Mouse (Mus musculus) liver, embryonic 14.5 days (tissue): Measurements from ENCODE around the gene Fastkd3. TPM values are rescaled to one million over a fixed set of nuclear protein-coding genes. Genes with fewer than 3 reads are reported as not detected.

Source experiments
- ATAC-seq: fragments of 200-750 bp; cut with Nextera tagmentation; 2 replicates; pipeline ENCODE4 v1.8.0; 2017; ENCODE audit warnings: moderate number of reproducible peaks, mild to moderate bottlenecking, moderate library complexity; ENCODE audit not compliant: insufficient read depth
- DNase-seq, 3 experiments: peaks; one replicate each; pipeline ENCODE4 v3.0.0-alpha.2; 2012 to 2013; ENCODE audit warnings: low read depth in 3 of 3, low spot score in 3 of 3
- H3K27ac ChIP-seq: fragments of 300-500 bp; sonication (generic); 2 replicates; pipeline ENCODE4 v1.5.1; 2014; ENCODE audit warnings: moderate library complexity, mild to moderate bottlenecking, control low read depth, inconsistent platforms
- H3K27me3 ChIP-seq: fragments of 300-500 bp; sonication (generic); 2 replicates; pipeline ENCODE4 v1.6.1; 2014; ENCODE audit warnings: mild to moderate bottlenecking, low read length, moderate library complexity; ENCODE audit not compliant: control insufficient read depth, insufficient read depth
- H3K36me3 ChIP-seq: fragments of 300-500 bp; sonication (generic); replicated peaks from 2 replicates; pipeline ENCODE4 v1.6.1; 2014; ENCODE audit warnings: low read depth; ENCODE audit not compliant: control insufficient read depth, insufficient read depth
- H3K4me1 ChIP-seq, 2 experiments: fragments of 200-500 bp in 1 of 2; fragments of 300-500 bp in 1 of 2; sonication (generic) in 1 of 2; replicated peaks; 2 replicates each; pipeline ENCODE4 v1.6.1; 2012 to 2014; ENCODE audit warnings: antibody characterized with exemption in 1 of 2, inconsistent platforms in 1 of 2, low read length in 1 of 2; ENCODE audit not compliant: control insufficient read depth in 2 of 2, insufficient read depth in 2 of 2
- H3K4me2 ChIP-seq: fragments of 300-500 bp; sonication (generic); 2 replicates; pipeline ENCODE4 v1.6.1; 2014; ENCODE audit warnings: low read depth, mild to moderate bottlenecking, control low read depth, moderate library complexity
- H3K4me3 ChIP-seq, 2 experiments: fragments of 200-500 bp in 1 of 2; fragments of 300-500 bp in 1 of 2; sonication (generic) in 1 of 2; 2 replicates each; pipeline ENCODE4 v1.5.1; 2012 to 2014; ENCODE audit warnings: low read depth in 2 of 2, low read length in 2 of 2, mild to moderate bottlenecking in 2 of 2, control low read depth in 1 of 2, inconsistent platforms in 1 of 2, moderate library complexity in 1 of 2; ENCODE audit not compliant: insufficient read depth in 1 of 2
- H3K9ac ChIP-seq: fragments of 300-500 bp; sonication (generic); replicated peaks from 2 replicates; pipeline ENCODE4 v1.6.1; 2014; ENCODE audit warnings: mild to moderate bottlenecking, control low read depth, moderate library complexity
- H3K9me3 ChIP-seq: fragments of 300-500 bp; sonication (generic); 2 replicates; pipeline ENCODE4 v1.6.1; 2016; ENCODE audit warnings: low read length, mixed read lengths; ENCODE audit not compliant: control insufficient read depth
- CTCF ChIP-seq: IDR thresholded peaks from 2 replicates; pipeline ENCODE4 v1.5.1; 2016; ENCODE audit warnings: antibody characterized with exemption, low read depth, control low read depth
- EP300 ChIP-seq: IDR thresholded peaks from 2 replicates; pipeline ENCODE4 v1.6.1; 2016; ENCODE audit warnings: antibody characterized with exemption, low read depth
- WGBS: fragments of 180-500 bp; shearing (Covaris S2); extraction: QIAGEN DNeasy Blood & Tissue Kit; methylation state at CpG from one replicate; pipeline ENCODE4 v1.1.7; 2014; ENCODE audit not compliant: insufficient replicate concordance; 5-methylcytosine and 5-hydroxymethylcytosine counted together
- polyA plus RNA-seq, 2 experiments: library from polyadenylated mRNA; depleted of rRNA in 1 of 2; stranded (reverse) in 1 of 2; unstranded in 1 of 2; fragments of >200 nt; fragmentation: Nextera tagmentation in 1 of 2; extraction: Ambion mirVana in 1 of 2; gene quantifications; 2 replicates each; pipeline versions ENCODE4 v1.2.1 to v1.2.3; 2012 to 2014

Fastkd3 gene
- polyA plus RNA-seq, 2 experiments, result 7.3 to 13.6 TPM

DNA sequence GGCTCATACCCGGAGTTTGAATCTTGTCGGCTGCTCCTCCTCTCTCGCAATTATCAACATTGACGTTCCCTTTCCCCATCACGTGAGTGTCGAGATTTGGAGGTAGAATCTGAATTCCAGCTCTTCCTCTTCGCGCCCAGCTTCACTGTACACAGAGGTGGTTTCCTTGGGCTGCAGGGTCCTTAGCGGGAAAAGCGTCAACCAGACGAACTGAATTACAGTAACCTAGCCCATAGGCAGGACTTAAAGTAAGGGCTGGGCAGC is 415 bp downstream of the Fastkd3 start:
- H3K27ac ChIP-seq, result no peak overlapping the region
- DNase-seq (no peak), ATAC-seq (no peak)
- peak overlapping the region; percentile 87 for H3K4me2 ChIP-seq
- peaks cover 6 to 7% of the 10 kb centered on the region in 2 experiments; a peak in 3 of 4 replicates for H3K4me1 ChIP-seq
- H3K9me3 ChIP-seq, result no peaks in the 10 kb centered on the region
- peak overlapping the region; percentile 79 to 86 for H3K4me3 ChIP-seq
- H3K9ac ChIP-seq, result peak overlapping the region; percentile 79
- TF ChIP-seq EP300 (no peak), CTCF (no peak)
- no peaks in the 10 kb centered on the region for H3K27me3 ChIP-seq
- H3K36me3 ChIP-seq, result peaks cover 18% of the 10 kb centered on the region
- WGBS, result 0% methylated on average over 11 of the region's 11 CpGs

DNA sequence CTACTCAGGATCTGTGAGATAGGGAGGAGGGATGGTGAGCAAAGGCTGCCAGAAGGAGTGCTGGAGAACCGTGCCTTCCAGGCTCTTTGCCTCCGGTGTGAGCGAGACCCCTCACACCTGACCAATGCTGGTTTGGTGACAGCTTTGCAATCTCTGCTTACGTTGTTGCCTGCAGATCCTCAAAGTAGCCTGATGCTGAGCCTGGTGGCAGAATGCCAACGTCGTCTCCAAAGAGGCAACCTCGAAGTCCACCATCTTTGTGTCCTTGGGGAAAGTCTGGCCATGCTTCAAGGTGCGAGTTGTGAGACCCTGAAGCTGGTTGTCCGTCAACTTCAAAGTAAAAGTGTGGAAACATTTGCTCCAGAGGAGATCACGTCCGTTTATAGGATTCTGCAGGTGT is 1.9 kb downstream of the Fastkd3 start:
- 87% methylated on average over 11 of the region's 11 CpGs for WGBS
- no peak overlapping the region for H3K4me2 ChIP-seq
- no peak for ATAC-seq
- no peaks in the 10 kb centered on the region for H3K9me3 ChIP-seq
- H3K27me3 ChIP-seq, result no peaks in the 10 kb centered on the region
- H3K4me3 ChIP-seq, result no peak overlapping the region
- H3K9ac ChIP-seq, result no peak overlapping the region
- DNase-seq, result no peak
- TF ChIP-seq EP300 (no peak), CTCF (no peak)
- no peak overlapping the region for H3K27ac ChIP-seq
- H3K4me1 ChIP-seq, result peaks cover 6 to 7% of the 10 kb centered on the region in 2 experiments; a peak in 3 of 4 replicates
- peaks cover 29% of the 10 kb centered on the region for H3K36me3 ChIP-seq

DNA sequence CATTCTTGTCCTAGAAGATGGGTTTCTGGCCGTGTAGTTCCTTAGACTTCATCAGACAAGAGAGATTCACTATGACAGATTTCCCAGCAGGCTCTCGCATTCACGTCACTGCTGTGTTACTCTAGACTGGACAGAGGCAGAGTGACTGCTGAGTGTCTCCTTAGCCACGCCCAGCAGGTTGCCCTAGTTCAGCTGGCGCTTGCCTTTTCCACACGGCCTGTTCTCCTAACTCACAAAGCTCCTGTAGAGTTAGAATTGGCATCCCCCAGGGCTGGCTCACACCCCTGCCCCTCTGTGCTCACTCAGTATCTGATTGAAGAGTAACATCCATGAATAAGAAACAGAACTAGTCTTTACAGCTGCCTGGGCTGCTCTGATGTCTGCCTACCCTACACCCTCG is 3.4 kb downstream of the Fastkd3 start:
- TF ChIP-seq EP300 (no peak), CTCF (no peak)
- H3K36me3 ChIP-seq, result peaks cover 40% of the 10 kb centered on the region

DNA sequence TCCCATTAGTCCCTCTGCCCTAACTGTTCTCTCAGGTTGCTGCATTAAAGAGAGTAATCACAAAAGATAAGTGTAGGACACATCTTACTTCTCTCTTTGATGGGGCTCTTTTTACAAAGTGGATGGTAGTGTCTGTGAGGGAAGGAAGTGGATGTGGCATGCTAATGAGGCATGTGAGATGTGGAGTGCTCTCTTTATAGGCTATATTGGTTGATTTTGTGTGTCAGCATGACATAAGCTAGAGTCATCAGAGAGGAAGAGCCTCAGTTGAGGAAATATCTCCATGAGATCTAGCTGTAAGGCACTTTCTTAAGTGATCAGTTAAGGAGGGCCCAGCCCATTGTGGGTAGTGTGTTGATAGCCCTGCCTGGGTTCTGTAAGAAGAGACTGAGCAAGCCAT is 6.3 kb downstream of the Fastkd3 start:
- H3K9me3 ChIP-seq, result no peaks in the 10 kb centered on the region
- H3K36me3 ChIP-seq, result peaks cover 43% of the 10 kb centered on the region
- DNase-seq (no peak), ATAC-seq (no peak)
- H3K4me1 ChIP-seq, result no peaks in the 10 kb centered on the region
- H3K27ac ChIP-seq, result no peak overlapping the region
- H3K4me3 ChIP-seq, result no peak overlapping the region
- TF ChIP-seq EP300 (no peak), CTCF (no peak)
- no peak overlapping the region for H3K4me2 ChIP-seq
- H3K9ac ChIP-seq, result no peak overlapping the region
- H3K27me3 ChIP-seq, result no peaks in the 10 kb centered on the region

More for the DNA sequence above, 3.4 kb downstream of the Fastkd3 start:
- WGBS, result 76% methylated on average over 7 of the region's 7 CpGs
- Histone ChIP-seq H3K4me2 (no peak overlapping the region), H3K4me3 (no peak overlapping the region), H3K9me3 (no peaks in the 10 kb centered on the region), H3K4me1 (peaks cover 6 to 7% of the 10 kb centered on the region in 2 experiments; a peak in 3 of 4 replicates), H3K9ac (no peak overlapping the region), H3K27me3 (no peaks in the 10 kb centered on the region), H3K27ac (no peak overlapping the region)
- no peak for ATAC-seq
- no peak for DNase-seq

DNA sequence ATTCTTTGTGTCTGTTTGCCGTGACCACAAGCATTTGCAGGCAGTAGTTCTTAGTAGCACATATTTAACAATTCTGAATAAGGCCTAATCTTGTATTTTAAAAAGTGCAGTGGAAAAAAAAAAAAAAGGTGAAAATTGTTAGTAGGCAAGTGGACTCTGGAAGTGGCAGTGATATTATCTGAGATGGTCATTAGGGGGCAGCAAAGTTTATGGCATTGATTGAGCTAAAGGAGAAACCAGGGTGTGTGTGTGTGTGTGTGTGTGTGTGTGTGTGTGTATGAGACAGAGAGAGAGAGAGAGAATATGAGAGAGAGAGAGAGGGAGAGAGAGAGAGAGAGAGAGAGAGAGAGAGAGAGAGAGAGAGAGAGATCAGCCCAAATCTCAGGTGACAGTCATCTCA is 11.8 kb downstream of the Fastkd3 start:
- peaks cover 15% of the 10 kb centered on the region for H3K36me3 ChIP-seq
- H3K27me3 ChIP-seq, result no peaks in the 10 kb centered on the region
- ATAC-seq (no peak), DNase-seq (no peak)
- H3K4me2 ChIP-seq, result no peak overlapping the region
- H3K4me3 ChIP-seq, result no peak overlapping the region
- H3K4me1 ChIP-seq, result peaks cover 0 to 5% of the 10 kb centered on the region in 2 experiments; a peak in 2 of 4 replicates
- H3K27ac ChIP-seq, result no peak overlapping the region
- no peak for TF ChIP-seq CTCF
- TF ChIP-seq EP300, result no peak
- no peak overlapping the region for H3K9ac ChIP-seq
- WGBS, result 67% methylated on average over 1 of the region's 1 CpGs
- H3K9me3 ChIP-seq, result no peaks in the 10 kb centered on the region
